Mouse (Mus musculus): ENCODE measurements around the gene Ppp4r4.

DNA sequence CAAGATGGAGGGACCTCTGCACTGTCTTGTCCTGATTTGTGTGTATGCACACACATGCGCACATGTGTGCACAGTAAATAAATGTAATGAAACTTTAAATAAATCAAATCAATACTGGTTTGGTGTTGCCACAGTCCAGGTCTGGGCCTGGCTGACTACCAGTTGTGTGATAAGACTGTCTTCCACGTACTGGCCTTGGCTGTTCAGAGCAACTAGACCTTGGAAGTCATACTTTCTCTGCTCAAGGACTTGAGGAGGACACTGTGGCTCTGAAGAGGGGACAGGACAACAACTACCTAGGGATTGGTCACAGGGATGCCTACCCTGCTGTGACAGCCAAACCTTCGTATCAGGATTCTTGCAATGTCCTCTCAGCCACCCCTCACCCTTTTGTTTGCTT, 28.8 kb upstream of the Ppp4r4 start:
- no peak for TF ChIP-seq MXI1 (IDR thresholded peaks at IDR 0.05; ENCODE audit: low read depth, low read length)
- no peak for TF ChIP-seq POLR2AphosphoS5 (IDR thresholded peaks at IDR 0.05; ENCODE audit: borderline replicate concordance, low read depth, low read length)
- no peak for TF ChIP-seq CTCF (IDR thresholded peaks at IDR 0.05 in 2 of 3, conservative IDR thresholded peaks at IDR 0.05 in 1 of 3; ENCODE audit: control insufficient read depth in 1 of 3, insufficient read depth in 1 of 3, low read depth in 2 of 3, low read length in 3 of 3, poor library complexity in 1 of 3, severe bottlenecking in 1 of 3)
- TF ChIP-seq EP300 (IDR thresholded peaks at IDR 0.05; ENCODE audit: low read depth in 1 of 2, low read length in 2 of 2): no peak
- TF ChIP-seq ZMIZ1 (IDR thresholded peaks at IDR 0.05; ENCODE audit: low read depth, low read length): no peak
- no peak for TF ChIP-seq POLR2A (IDR thresholded peaks at IDR 0.05; ENCODE audit: control insufficient read depth in 1 of 2, insufficient read depth in 1 of 2, low read depth in 1 of 2, low read length in 2 of 2, poor library complexity in 1 of 2)
- TF ChIP-seq E2F4 (IDR thresholded peaks at IDR 0.05; ENCODE audit: borderline replicate concordance, low read depth, low read length): no peak

Data from MEL (cell line).